Mouse (Mus musculus) E14TG2a.4 (cell line): ENCODE data around the gene Olfr750.

ENCODE experiments used
- CTCF ChIP-seq: conservative IDR thresholded peaks from 2 replicates; pipeline ENCODE4 v1.5.1; 2014; ENCODE audit warnings: low read length
- NANOG ChIP-seq: IDR thresholded peaks from 2 replicates; pipeline ENCODE4 v1.6.1; 2014; ENCODE audit warnings: borderline replicate concordance, low read length, mixed read lengths
- POU5F1 ChIP-seq: IDR thresholded peaks from 2 replicates; pipeline ENCODE4 v1.6.1; 2014; ENCODE audit warnings: low read length, borderline replicate concordance

GRCm38 (mm10) chr14:51060761-51061160 is 13.5 kb downstream of the Olfr750 start:
- no peak for TF ChIP-seq CTCF
- TF ChIP-seq NANOG: no peak
- TF ChIP-seq POU5F1: no peak
